Mouse (Mus musculus) embryonic fibroblast, embryonic 13.5 days (primary cell): ENCODE measurements at regions not wholly inside any gene's neighbourhood (a gene's known extent, or its start where the extent isn't known, plus 50 kb on each side); places are given as distances from the start of the nearest gene placed in this dataset.

Source experiments
- H3K27ac ChIP-seq: 2 replicates; pipeline ENCODE4 v1.5.1; 2012; ENCODE audit warnings: low read length, control low read depth, inconsistent platforms; ENCODE audit not compliant: insufficient read depth
- H3K4me1 ChIP-seq: 2 replicates; pipeline ENCODE4 v1.6.1; 2011; ENCODE audit warnings: low read length; ENCODE audit not compliant: control insufficient read depth, insufficient read depth
- H3K4me3 ChIP-seq: 2 replicates; pipeline ENCODE4 v1.5.1; 2011; ENCODE audit warnings: mild to moderate bottlenecking, control low read depth, low read length; ENCODE audit not compliant: insufficient read depth
- CTCF ChIP-seq: IDR thresholded peaks from 2 replicates; pipeline ENCODE4 v1.5.1; 2011; ENCODE audit warnings: mild to moderate bottlenecking, control low read depth, low read length, moderate library complexity, borderline replicate concordance; ENCODE audit not compliant: insufficient read depth
- POLR2A ChIP-seq: IDR thresholded peaks from 2 replicates; pipeline ENCODE4 v1.6.1; 2011; ENCODE audit warnings: low read depth, mild to moderate bottlenecking, control low read depth, low read length, moderate library complexity

- H3K27ac ChIP-seq: no peak overlapping the region
- H3K4me3 ChIP-seq: no peak overlapping the region
- no peaks in the 10 kb centered on the region for H3K4me1 ChIP-seq
- TF ChIP-seq POLR2A: no peak
- no peak for TF ChIP-seq CTCF
Observed at GRCm38 (mm10) chr16:5418462-5419197, 162.8 kb upstream of the Eef2kmt start.

GRCm38 (mm10) chr16:5415310-5415709 is 159.5 kb upstream of the Eef2kmt start:
- no peak overlapping the region for H3K27ac ChIP-seq
- no peak for TF ChIP-seq POLR2A
- TF ChIP-seq CTCF: no peak
- no peaks in the 10 kb centered on the region for H3K4me1 ChIP-seq
- H3K4me3 ChIP-seq: no peak overlapping the region

- Histone ChIP-seq H3K4me1 (no peaks in the 10 kb centered on the region), H3K27ac (no peak overlapping the region), H3K4me3 (no peak overlapping the region)
- TF ChIP-seq CTCF: no peak
- no peak for TF ChIP-seq POLR2A
Observed at GRCm38 (mm10) chr16:5411819-5412385, 156.1 kb upstream of the Eef2kmt start.

- Histone ChIP-seq H3K27ac (no peak overlapping the region), H3K4me3 (no peak overlapping the region), H3K4me1 (no peaks in the 10 kb centered on the region)
- TF ChIP-seq CTCF: peak; percentile 59
- no peak for TF ChIP-seq POLR2A
Observed at GRCm38 (mm10) chr16:5406711-5407110, 150.9 kb upstream of the Eef2kmt start.

GRCm38 (mm10) chr16:5393336-5393735 is 137.6 kb upstream of the Eef2kmt start:
- no peak overlapping the region for H3K27ac ChIP-seq

GRCm38 (mm10) chr16:5382930-5383329 is 127.1 kb upstream of the Eef2kmt start:
- no peak overlapping the region for H3K4me3 ChIP-seq
- no peak overlapping the region for H3K27ac ChIP-seq
- TF ChIP-seq CTCF (no peak), POLR2A (no peak)
- H3K4me1 ChIP-seq: no peaks in the 10 kb centered on the region

More at GRCm38 (mm10) chr16:5393336-5393735, 137.6 kb upstream of the Eef2kmt start:
- TF ChIP-seq POLR2A (no peak), CTCF (no peak)
- Histone ChIP-seq H3K4me3 (no peak overlapping the region), H3K4me1 (no peaks in the 10 kb centered on the region)

GRCm38 (mm10) chr16:5382228-5382884 is 126.6 kb upstream of the Eef2kmt start:
- TF ChIP-seq CTCF: no peak
- no peak for TF ChIP-seq POLR2A
- Histone ChIP-seq H3K4me1 (no peaks in the 10 kb centered on the region), H3K4me3 (no peak overlapping the region)

GRCm38 (mm10) chr16:5380626-5381025 is 124.8 kb upstream of the Eef2kmt start:
- Histone ChIP-seq H3K27ac (no peak overlapping the region), H3K4me1 (no peaks in the 10 kb centered on the region), H3K4me3 (no peak overlapping the region)
- TF ChIP-seq CTCF: no peak
- TF ChIP-seq POLR2A: no peak

More at GRCm38 (mm10) chr16:5382228-5382884, 126.6 kb upstream of the Eef2kmt start:
- no peak overlapping the region for H3K27ac ChIP-seq

GRCm38 (mm10) chr16:5377001-5377400 is 121.2 kb upstream of the Eef2kmt start:
- H3K4me1 ChIP-seq: no peaks in the 10 kb centered on the region
- no peak overlapping the region for H3K27ac ChIP-seq
- H3K4me3 ChIP-seq: no peak overlapping the region
- TF ChIP-seq POLR2A: no peak
- no peak for TF ChIP-seq CTCF
